Mouse (Mus musculus) lung, postnatal 0 days (tissue): Measurements from ENCODE around the gene Stat4.

Experiments used
- CTCF ChIP-seq: IDR thresholded peaks from 2 replicates; pipeline ENCODE4 v1.5.1; 2016; ENCODE audit warnings: antibody characterized with exemption, mild to moderate bottlenecking
- EP300 ChIP-seq: IDR thresholded peaks from 2 replicates; pipeline ENCODE4 v1.6.1; 2016; ENCODE audit warnings: antibody characterized with exemption, mild to moderate bottlenecking, control low read depth

- TF ChIP-seq CTCF (no peak), EP300 (no peak)
Observed at GRCm38 (mm10) chr1:52149934-52150346, 163.0 kb downstream of the Stat4 start.
